Mouse (Mus musculus) cerebellum, adult 9-11 months (tissue): Measurements from ENCODE around the gene Tmem258.
"Not testable (repeated sequence)": the region's sequence is repeated elsewhere in the genome, so short reads cannot be mapped to it uniquely, and the experiment has no call there.

Source experiments
- DNase-seq: peaks from one replicate; pipeline ENCODE4 v3.0.0; 2022

Tmem258 gene

DNA sequence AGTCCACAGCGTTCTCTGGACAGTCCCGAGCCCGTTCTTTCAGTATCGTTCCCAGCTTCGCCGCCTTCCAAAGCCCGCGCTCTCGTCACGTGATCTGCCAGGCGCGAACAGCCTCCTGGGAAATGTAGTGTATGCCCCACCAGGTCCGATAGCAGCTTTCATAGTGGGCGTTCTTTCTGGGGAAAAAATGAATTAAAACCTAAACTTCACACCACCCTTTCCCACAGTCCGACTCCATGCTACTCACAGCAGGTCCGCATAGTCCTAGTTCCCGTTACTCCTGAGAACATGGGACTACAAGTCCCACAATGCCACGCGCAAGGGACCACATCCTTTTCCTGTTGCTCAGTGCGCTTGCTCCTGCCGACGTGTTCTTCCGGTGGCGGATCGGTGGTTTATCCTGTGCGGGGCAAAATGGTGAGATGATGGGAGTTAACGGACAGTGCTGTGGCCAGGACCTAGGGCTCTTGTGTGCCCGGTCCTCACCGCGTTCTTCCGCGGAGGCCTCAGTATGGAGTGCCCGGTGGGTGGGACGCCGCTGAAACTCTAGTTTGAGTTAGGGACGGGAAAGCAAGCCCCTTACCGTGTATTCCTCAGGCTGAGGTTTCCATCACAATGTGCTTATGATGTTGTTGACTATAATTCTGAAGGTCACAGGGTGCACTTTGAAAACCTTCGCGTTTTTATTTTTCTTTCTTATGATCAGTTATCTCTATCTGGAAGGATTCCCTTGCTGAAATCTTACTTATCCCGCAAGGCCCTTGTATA lies at the start of gene Tmem258, which contains the start of gene Fen1:
Tmem258 (plus strand) TSS at position 167 of the 768 bp plus-strand sequence.
Fen1 (minus strand) TSS at position 322 of the 768 bp plus-strand sequence.
- DNase-seq: peak; percentile 93

DNA sequence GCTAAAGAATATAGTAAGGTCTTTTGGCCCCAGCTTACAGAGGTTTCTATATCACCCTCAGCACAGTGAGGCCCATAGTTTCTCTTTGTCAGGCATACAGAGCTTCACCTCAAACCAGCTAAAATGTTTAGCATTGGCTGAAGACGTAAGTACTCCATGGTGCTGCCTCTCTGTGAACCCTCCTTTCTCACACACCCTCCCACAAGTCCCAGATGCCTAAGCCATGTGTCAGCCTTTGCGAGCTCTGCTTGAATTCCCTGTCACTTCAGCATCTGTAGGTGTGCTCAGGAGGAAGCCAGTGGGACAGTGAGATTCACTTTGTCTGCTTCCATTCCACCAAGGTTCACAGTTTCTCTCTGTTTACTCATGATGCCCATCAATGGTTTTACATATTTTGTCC lies 46.1 kb upstream of the Tmem258 start:
- DNase-seq: no peak

GRCm38 (mm10) chr19:10163896-10164295 lies 39.9 kb upstream of the Tmem258 start:
- no peak for DNase-seq

DNA sequence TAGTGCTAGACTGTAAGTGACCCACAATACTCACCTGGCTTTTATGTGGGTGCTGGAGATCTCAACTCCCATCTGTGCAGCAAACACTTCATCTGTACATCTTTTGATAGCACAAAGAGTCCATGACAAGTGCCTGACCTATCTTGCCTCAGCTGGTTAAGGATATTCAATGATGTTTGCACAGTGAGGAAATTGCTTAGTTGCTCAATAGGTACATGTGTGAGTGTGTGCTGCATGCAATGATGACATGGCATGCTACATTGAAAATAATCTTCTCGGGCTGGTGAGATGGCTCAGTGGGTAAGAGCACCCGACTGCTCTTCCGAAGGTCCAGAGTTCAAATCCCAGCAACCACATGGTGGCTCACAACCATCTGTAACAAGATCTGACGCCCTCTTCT lies 37.9 kb upstream of the Tmem258 start:
- DNase-seq: not testable (repeated sequence)

DNA sequence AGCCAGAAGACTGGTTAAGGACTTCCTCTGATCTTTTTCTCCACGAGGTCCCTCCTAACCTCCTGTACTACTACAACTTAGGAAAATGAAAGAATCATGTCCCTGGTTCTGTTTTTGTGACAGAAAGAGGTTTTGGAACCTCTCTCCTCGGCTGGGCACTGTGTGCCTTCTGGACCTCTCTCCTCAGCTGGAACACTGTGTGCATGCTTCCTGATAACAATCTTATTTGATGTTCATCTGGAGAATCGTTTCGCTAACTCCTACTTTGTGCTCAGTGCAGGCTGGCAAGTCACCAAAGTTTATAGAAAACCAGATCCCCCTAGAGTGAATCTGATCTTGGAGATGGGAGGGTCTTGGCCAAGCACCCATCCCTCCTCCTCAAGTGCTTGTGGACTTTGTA lies 36.7 kb upstream of the Tmem258 start:
- DNase-seq: no peak

DNA sequence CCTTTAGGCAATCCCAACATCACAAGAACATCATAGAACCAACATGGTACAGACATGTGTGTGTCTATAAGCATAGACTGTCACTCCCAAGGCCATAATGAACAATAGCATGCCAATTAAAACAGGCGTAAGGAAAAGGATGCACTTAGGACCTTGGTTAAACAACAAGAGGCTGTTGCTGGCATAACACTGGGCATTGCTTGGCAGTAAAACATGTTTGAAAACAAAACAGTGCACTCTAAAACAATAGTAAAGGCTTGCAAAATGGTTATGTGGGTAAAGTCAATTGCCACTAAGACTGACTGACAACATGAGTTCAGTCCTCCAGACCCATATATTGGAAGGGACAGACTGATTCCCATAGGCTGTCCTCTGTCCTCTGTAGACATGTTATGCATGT lies 35.9 kb upstream of the Tmem258 start:
- no peak for DNase-seq

DNA sequence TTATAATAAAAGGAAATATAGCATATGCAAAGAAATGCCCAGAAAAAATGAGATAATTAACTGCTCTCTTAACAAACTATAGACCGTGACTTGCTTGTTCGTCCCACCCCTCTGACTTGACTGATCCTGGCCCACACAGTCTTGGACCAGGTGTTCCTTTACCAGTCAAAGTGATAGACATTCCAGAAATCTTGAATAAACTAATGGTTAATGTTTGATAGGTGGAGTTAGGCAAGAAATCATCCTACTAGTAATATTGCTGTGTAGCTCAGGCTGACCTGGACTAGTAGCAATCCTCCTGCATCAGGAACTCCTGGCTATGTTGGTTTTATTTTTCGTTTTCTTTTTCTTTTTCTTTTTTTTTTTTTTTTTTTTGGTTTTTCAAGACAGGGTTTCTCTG lies 35.4 kb upstream of the Tmem258 start:
- DNase-seq: no peak

DNA sequence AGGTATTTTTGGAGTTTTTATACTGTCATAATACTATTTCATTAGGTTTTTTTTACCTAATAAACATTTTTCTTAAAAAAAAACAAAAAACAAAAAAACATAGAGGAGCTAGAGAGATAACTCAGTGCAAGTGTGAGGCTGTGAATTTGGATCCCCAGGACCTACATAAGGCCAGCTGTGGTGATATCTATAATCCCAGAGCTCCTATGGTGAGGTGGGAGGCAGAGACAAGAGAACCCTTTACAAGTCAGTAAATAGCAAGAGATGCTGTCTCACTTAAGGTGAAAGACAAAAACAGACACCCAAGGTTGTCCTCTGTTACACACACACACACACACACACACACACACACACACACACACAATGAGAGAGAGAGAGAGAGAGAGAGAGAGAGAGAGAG lies 34.6 kb upstream of the Tmem258 start:
- no peak for DNase-seq

- DNase-seq: not testable (repeated sequence)
Measured at GRCm38 (mm10) chr19:10169692-10170330, 34.0 kb upstream of the Tmem258 start.

- no peak for DNase-seq
Measured at GRCm38 (mm10) chr19:10170466-10170865, 33.3 kb upstream of the Tmem258 start.

DNA sequence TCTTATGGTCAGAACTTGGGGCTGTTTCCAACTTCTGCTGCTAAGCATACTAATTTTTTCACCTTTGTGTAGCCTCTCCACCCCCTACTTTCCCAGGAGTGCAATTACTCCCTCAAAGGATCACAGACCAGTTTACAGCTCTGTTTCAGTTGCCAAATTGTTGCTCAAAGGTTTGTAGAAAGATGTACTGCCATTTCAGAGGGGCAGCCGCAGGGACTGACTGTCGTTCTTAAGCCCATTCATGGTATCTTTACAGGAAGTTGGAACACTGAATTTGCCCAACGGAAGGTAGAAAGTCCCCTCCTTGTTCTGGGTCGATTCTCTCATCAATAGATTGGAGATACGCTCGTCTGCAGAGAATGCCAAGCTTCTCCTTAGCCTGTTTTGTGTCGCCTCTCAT lies 32.5 kb upstream of the Tmem258 start:
- no peak for DNase-seq

DNA sequence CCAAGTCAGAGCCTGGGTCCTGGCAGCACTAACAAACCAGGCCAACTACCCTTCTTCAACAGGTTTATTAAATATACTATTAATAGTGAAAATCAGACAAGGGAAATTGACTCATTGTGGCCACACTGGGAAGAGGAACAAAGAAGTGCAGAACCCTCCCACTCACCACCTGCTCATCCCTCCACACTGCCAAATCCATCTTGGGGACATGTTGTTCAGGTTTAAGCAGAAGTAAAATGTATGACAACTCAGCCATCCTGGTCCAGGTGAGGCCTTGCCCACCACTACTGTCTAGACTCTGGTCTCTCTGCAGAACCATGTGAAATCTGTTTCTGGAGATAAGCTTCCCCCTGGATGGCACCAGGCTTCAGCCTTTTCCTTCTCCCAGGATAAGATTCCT lies 32.0 kb upstream of the Tmem258 start:
- peak; percentile 30 for DNase-seq

- DNase-seq: no peak
Measured at GRCm38 (mm10) chr19:10173116-10173718, 30.6 kb upstream of the Tmem258 start.

DNA sequence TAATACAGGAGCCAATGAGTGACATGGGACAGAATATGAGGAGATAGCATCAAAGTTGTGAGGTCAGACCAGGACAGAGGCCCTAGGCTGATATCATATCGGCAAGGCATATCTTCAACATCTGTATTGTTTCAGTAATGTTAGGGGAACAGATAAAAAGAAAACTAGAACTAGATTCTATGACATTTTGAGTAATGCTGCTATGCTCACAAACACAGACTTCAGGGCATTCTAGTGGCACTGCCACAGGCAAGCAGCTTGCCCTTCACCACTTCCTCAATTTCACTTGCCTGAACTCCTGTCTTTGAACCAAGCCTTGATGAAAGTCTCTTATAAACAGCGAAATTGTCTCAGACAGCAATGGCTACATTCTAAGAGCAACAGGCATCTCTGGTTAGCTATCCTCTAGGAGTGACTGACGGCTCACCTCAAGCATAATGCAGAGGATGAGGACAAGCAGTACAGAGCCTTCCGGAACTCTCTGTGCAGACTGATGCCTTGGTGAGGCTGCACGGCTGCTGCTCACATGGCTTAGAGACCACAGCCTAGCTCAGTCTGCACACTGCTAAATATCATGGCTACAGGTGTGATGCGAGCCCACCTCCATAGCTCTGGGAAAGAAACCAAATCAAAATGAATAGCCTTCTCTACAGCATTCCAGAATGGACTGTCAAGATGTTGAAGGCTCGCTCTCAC lies 29.8 kb upstream of the Tmem258 start:
- DNase-seq: no peak

- no peak for DNase-seq
Measured at GRCm38 (mm10) chr19:10174956-10175355, 28.9 kb upstream of the Tmem258 start.

GRCm38 (mm10) chr19:10176477-10176876 lies 27.3 kb upstream of the Tmem258 start:
- DNase-seq: no peak

- no peak for DNase-seq
Measured at GRCm38 (mm10) chr19:10176941-10177372, 26.9 kb upstream of the Tmem258 start.

DNA sequence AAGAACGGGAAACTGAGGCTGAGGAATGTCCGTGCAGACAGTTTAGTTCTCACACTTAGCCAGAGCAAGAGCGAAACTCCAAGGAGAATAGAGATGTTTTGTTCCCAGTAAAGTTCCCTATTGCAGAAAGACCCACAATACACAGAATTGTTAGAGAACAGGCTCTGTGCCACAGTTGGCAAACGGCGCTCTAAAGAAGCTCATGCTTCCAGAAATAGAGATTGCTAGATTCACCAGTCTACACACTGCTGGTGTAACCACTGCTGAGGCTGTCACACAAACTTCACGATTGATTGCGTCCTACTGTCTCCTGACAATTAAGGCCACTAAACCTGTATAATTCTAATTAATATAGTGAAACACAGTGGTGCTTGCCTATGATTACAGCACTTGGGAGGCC lies 22.6 kb upstream of the Tmem258 start:
- DNase-seq: no peak

DNA sequence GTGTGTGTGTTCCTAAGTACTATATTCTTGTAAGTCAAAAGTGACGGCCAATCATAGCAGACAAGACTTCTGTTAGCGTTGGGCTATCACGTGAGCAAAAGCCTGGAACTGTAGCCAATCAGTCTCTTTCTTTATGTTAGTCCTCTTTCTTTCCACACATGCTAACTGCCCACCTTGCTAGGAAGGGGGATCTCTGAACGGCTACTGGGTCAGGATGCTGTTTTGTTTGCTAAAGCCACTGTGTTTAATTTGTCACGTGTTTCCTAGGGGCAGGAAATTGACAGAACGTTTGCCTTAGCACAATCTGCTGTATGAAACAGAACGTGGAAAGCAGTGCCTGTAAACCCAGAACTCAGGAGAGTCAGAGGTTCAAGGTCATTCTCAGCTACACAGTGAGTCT lies 21.7 kb upstream of the Tmem258 start:
- no peak for DNase-seq

- DNase-seq: peak; percentile 95
Measured at GRCm38 (mm10) chr19:10182670-10183298, 21.0 kb upstream of the Tmem258 start, which contains the start of gene Fads1. Fads1 (plus strand) TSS chr19:10182888.

DNA sequence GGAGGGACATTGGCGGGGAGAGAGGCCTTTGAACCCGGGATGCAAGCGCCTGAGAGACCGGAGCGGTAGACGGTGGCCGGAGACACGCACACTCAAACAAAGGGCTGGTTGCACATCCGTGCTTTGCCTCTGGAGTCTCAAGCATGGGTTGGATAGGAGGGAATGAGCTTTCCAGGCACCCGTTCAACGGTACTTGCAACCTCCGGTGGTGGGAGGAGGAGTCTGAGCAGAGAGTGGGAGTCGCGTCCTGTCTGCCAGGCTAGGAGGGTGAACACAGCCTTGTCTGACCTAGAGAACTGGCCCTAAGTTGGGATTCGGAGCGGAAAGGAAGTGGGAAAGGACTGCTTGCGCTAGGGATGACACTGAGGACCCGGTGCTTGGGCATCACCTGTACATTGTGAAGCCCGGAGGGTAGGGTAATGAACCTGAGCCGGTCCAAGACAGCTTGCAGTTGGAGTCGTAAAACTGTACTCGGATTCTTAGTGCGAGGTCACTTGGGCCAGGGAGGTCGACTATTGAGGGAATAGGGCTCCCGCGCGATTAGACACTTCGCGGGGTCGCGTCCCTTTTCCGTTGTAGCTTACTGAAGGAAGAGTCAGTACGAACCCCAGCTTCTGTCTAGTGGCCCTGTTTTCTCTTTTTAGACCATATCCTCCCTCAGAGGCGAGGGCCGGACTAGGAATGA lies 20.4 kb upstream of the Tmem258 start:
- DNase-seq: peak; percentile 81

- DNase-seq: no peak
Measured at GRCm38 (mm10) chr19:10184096-10184495, 19.7 kb upstream of the Tmem258 start.
